Mouse (Mus musculus) thymus, postnatal 25 days (tissue): ENCODE results near the gene P3h4.
A peak's percentile ranks its signal among the peaks of the same experiment; 100 is the strongest.

Source experiments
- DNase-seq: peaks from one replicate; pipeline ENCODE4 v3.0.0; 2022

The P3h4 gene

DNA sequence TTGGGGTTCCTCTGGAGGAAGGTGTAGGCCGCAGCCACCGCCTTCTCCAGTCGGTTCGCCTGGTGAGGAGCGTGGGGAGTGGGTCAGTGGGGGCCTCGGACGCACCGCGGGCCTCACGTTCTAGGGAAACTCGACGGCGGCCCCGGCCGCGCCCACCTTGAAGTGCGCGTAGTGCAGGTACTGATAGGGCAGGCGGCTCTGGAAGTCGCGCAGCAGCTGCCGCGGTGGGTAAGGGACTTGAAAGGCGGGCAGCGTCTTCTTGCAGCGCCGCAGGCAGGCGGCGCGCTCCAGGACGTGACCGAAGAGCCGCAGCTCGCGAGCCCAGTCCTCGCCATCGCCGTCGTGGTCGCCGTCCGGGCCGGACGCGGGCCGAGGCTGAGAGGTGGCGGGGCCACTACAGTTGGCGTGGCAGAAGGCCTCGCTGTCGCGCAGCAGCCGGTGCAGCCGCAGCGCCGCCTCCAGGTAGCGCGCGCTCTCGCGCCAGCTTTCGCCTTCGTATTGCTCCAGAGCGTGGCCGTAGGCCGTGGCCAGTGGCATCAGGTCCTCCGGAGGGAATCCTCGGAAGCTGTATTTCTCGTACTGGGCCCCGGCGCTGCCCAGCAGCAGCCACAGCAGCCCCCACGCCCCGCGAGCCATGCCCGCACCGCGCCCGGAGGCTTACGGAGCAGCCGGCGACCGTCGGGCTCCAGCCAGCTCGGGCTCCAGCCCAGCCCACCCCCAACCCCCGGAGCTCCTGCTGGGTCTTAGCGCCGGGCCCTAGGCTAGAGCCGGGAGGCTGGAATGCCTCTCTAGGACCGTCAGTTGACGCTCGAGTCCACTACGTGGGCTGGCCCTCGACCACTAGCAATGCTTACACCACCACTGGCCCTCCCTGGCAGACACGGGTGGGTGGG lies at the start of gene P3h4:
Gene P3h4, minus strand, starts transcription at position 816 of the 893 bp plus-strand sequence.
- DNase-seq: peak; percentile 78

DNA sequence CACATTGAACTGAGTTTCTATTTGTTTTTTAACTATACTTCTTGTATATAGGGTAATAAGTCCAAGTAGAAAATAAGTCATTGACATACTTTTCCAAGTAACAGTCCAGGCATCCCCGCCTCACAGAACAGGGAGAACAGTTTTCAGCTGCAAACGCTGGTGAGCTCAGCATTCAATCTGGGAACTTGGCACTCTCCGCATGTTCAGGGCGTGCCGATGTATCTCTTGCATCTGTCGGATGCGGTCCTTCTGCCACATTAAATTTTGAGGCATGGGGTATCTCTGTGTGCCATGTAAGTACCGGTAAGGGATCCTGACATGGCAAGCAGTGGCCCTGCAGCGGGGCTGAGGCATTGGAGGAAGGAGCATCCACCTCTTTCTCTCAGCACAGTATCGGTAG lies 48.1 kb upstream of the P3h4 start:
- DNase-seq: no peak

DNA sequence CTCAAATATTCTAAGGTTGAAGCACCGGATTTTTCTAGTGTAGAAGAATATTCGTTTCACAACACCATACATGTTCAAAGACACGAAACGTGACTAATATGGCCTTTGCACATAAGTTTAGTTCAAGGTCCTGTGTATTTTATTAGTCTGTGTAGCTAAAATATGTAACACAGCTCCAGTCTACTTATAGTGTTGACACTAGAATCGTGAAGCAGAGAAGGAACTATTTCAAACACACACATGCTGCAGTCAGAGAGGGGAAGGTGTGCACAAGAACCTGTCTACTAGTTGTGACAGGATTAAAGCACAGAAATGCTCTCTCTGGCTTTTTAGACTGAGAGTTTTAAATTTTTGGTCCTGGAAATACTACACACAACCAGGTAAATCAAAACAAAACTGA lies 43.1 kb upstream of the P3h4 start:
- DNase-seq: no peak

DNA sequence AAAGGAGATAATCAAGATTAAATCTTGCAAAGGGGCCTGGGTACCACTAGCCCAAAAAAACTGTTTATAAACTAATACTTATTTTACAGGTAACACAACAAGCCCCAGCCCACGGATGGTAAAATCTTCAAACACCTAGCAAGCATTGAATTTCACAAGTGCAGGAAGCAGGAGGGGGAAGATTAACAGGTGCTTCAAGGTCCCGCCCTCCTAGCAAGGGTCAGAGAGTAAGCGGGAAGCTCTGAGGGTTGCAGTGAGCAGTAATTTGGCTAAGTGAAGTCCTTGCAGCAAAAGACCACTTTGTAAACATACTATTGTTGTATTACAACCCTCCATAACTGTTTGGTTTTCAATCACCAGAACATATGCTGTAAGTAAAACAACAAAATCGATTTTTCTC lies 42.6 kb upstream of the P3h4 start:
- DNase-seq: no peak

DNA sequence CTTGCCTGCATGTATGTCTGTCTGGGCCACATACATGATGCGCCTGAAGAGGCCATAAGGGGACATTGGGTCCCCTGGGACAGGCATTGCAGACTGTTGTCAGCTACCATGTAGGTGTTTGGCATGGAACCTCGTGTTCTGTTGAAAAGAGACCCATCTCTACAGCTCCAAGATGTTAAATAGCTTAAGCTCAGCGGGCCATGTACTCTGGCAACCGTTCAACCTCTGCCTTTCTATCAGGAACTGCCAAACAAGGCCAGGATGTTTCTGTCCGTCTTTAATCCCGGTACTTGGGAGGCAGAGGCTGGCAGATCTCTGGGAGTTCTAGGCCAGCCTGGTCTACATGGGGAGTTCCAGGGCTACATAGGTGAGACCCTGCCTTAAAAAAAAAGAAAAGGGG lies 28.0 kb upstream of the P3h4 start:
- DNase-seq: no peak

DNA sequence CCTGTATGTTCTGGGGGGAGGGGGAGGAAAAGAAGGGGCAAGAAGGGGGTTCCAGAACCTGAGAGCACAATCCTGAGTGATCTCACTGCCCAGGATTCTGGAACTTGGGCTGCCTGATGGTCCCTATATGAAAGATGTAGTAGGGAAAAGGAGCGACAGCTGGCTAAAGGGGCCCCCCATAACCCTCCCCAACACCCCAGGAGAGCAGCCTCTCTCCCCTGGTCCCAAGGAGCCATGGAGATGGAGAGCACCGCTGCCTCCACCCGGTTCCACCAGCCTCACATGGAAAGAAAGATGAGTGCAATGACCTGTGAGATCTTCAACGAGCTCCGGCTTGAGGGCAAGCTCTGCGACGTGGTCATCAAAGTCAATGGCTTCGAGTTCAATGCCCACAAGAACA lies 27.2 kb upstream of the P3h4 start, which contains the start of the genes Nt5c3b and Klhl10:
Gene Nt5c3b, minus strand, starts transcription at position 12 of the 400 bp plus-strand sequence.
Gene Klhl10, plus strand, starts transcription at position 121 of the 400 bp plus-strand sequence.
- DNase-seq: no peak

DNA sequence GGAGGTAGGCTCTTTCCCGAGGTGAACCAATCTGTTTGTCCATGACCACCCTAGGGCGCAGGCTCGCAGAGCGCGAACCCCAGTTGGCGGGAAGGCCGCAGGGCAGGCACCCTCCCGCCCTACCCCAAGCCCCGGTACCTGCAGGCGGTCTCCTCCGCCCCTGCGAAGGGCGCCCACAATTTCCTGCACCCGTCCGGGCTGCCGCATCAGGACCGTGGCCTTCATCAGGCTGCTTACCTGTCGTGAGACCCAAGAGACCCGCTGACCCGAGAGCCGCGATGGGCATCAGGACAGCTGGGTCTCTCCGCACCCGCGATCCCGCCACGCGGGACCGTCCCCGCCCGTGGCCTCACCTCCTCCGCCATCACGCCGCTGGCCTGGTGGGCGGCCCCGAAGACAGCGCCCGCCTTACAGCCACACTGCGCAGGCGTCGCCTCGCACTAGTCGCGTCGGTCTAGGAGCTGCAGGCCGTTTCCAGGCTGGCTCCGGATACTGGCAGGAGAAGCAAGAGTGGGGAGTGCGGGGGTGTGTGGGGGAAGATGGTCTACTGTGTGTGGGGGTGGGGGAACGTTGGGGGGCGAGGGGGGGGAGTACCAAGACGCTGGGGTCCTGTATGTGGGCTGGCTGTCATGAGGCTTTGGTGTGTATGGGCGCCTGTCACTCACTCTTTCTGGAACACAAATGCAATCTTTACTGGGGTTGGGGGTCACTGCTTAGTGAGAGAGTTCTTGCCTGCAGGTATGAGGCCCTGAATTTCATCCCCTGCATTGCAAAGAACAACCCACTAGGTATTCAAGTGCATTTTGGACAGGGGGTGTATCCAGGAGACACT lies 26.3 kb upstream of the P3h4 start:
- peak; percentile 90 for DNase-seq

DNA sequence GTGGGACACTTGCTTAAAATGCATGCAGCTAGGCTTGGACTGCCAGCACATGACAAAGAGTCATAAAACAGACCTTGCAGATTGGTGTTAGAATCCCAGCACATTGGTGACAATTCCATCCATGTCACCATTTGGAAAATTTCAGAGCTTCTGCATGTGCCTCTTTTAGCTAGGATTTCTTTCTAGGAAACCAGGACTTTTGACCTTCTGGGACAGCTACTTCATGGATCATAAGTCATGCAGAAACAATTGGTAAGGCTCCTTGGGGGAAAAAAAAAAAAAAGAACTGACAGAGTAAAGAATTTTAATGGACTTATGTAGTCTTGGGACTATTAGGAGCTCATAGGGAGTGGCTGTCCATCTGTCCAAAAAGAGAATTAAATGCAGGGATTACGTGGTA lies 23.3 kb upstream of the P3h4 start:
- DNase-seq: no peak

DNA sequence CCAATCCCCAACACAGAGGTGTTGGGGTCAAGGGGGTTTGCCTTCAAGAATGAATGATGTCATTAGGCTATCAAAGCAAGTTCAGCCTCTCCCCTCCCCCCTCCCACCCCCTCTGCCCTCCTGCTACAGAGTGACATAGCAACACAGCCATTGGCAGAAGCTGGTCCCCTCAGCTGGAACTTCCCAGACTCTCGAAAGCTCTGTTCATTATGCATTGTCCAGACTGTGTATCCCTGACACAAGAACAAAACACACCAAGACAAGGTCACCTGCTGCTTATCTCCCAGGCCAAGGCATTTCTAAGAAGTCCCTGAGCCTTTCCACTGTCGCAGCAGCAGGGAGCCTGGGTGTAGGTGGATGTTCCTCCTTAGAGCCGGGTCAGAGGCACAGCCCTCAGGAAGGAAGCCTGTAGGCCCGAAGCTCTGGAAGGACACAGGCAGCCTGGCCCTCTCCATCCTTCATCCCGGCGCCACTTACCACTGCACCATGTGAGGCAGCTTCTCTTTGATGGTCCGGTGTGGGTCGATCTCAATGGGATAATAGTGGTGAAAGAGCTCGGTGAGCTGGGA lies 21.1 kb upstream of the P3h4 start:
- DNase-seq: no peak

DNA sequence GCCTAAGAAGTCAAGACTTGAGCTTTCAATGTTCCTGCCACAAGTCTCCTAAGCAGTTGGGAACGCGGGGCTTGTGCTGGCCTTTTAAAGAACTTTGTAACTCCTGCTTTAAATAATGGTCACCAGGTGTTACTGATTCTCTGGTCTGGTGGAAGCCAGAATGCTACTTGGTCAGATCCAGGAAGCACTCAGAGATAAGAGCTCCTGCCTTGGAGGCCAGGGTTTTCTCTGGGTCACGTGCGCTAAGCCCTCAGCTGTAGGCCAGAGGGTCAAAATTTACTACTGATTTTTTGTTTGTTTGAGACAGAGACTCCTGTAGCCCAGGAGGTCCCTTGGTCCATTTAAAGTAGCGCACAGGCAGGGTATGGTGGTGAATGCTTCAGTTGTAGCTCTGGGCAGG lies 17.4 kb upstream of the P3h4 start:
- no peak for DNase-seq

DNA sequence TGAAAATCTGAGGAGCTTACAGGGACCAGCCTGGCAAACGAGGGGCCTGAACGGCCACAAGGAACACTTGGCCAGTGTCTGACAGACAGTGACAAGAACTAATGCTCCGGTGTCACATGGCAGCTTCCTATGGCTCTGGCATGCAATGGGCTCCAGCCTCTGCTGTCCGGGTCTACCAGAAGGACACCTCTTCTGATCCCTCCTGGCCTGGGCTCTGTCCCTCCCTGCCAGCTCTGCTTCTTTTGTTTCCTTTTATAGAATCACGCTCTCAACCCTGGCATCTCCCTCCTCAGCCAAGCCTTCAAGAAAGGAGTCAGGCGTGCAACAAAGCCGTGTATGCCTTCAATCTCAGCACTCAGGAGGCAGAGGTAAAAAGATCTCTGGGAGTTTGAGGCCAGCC lies 15.4 kb upstream of the P3h4 start:
- DNase-seq: no peak

DNA sequence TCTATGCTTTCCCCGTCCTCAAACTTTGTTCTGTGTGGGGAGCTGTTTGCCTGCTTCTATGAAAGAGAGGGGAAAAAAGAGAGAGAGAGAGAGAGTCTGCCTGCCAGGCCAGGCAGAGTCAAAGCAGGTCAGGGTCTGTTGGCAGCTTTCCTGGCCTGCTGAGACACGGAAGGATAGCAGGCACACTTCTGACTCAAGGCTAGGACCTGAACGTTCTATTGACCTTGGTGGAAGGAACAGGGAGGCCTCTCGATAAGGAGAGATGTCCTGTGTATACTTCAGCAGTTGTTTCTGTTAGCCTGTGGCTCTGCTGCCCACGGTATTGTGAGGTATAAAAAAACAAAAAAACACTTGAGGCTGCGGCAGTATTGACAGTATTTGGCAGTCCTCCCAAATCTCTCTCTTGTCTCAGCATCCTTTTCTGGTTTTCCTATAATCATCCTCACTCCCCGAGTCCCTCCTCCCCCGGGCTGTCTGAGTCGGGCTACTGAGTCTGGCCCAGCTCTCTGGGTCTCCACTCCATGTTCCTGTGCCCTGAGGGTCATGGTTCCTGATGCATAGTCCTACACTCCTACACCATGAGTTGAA lies 14.1 kb upstream of the P3h4 start:
- DNase-seq: no peak

DNA sequence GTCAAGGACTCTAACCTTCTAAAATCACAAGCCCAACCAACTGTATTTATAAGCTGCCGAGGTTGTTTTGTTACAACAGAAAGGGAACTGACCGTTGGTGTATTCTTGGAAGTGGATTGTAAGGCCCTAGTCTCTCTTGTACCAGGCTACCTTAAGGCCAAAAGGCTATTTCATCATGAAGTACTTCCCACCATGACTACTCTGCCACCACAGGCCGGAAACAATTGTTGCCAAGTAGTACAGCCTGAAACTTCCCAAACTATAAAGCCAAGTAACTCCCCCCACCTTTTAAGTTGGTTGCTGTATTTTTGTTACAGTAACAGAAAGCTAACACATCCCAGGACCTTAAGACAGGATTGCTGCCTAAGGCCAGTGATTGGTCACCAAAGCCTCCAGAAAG lies 12.2 kb upstream of the P3h4 start:
- no peak for DNase-seq

DNA sequence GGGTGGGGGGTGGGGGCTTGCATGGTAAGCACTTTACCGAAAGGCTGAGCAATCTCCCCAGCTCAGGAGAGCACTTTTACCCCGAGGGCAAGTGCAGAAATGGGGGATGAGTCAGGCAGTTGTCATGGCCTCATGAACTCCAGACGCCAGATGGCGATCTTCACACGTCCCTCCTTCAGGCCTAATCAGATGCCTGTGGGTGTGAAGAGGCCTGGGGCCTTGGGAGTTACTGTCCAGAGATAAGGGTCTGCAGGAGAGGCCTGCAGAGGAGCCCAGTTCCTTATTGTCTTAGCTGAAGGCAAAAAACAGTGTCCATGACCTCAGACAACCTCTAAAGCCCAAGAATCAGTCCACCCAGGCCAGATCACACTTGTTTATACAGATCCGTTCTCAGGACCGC lies 11.2 kb upstream of the P3h4 start:
- DNase-seq: peak; percentile 75

DNA sequence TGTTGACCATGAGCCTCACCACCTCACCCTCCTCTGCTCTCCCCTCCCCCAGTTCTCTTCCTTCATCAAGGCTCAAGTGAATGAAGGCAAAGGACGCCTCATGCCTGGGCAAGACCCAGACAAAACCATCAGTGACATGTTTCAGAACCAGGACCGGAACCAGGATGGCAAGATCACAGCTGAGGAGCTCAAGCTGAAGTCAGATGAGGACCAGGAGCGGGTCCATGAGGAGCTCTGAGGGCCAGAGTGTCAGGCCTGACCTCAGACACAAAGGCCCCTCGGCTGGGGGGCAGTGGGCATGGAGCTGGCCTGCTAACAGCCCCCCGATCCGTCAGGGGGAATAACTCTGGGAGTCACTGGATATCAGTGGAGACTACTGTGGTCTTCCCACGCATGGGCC lies 9.2 kb upstream of the P3h4 start:
- no peak for DNase-seq

DNA sequence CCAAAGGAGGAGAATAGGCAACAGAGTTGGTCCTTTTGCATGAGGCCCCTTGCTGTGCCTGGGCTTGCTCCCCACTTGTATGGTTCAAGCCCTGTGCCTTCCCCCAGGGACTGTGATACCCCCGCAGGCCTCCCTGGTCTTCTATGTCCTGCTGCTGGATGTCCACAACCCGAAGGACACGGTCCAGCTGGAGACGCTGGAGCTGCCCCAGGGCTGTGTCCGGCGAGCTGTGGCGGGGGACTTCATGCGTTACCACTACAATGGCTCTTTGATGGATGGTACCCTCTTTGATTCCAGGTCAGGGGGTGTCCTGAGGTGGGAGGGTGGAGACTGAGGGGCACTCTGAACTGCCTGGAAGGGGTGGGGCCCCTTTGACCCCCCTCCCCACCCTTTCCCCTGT lies 6.9 kb upstream of the P3h4 start:
- no peak for DNase-seq

DNA sequence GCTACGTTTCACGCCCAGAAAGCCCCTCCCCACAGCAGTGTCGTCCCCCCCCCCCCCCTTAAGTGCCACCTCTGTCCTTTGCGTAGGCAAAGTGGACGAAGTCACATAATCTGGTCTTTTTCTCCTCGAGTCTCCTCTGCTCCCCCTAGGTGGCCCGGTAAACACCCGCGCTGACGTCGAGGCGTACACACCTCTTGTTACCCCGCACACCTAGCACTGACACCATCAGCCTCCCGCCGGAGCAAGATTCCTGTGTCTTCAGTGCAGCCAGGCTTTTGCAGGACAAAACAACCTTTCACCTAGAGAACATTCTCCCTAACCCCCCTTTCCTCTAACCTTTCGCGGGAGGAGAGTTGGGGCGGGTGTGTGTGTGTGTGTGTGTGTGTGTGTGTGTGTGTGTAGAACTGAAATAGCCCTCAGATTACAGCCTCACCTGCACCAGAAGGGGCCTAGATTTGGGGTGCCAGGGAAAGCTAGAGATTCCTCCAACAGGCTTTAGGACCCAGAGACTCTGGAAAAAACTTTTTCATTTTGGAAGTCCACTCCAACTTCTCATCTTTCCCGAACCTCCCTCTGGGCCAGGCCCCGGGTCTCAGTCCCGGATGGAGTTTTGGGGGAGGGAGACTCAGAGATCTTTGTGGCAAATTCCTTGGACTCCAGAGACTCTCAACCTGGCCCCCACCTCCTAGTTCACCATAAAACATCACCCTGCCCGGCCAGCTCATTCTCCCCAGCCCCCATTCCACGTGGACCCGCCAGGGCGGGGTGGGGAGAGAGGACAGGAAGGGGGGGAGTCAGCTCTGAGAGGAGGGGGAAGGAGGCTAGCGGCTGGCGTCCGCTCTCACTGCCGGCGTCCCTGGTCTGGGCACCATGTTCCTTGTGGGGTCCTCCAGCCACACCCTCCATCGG lies 532 bp upstream of the P3h4 start, which contains the start of gene Fkbp10:
Gene Fkbp10, plus strand, starts transcription at position 784 of the 909 bp plus-strand sequence.
- DNase-seq: no peak

DNA sequence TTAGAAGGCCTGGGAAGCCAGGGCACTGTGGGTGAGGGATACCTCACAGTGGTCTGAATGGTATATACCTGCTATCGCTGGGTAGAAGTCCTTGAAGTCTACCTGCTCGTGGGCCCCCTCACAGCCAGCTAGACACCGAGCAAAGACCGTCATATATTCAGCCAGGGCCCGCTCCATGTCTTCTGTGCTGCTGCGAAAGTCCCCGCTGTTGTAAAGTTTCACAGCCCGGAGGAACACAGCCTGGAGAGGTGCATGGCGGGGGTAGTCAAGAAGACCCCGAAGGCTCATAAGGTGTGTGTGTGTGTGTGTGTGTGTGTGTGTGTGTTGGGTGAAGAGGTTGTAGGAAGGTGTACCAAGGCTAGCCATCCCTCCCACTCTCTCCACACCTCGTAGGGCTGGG lies 1.1 kb downstream of the P3h4 start:
- no peak for DNase-seq

DNA sequence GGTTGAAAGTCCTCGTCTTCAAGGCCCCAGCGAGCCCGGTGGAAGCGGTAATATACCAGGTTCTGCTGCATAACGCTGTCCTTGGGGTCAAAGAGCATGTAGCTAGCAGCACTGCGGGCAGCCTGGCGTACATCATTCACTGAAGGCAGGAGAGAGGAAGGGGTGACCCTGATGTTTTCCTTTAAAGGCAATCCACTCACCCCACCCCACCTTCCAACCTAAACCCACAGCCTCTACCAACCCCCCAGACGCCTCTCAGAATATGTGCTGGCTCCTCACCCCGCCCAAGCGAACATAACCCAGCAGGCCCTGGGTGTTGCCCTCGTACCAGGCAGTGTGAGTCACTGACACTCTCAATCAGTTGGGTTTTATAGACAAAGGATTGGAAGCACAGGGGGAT lies 2.9 kb downstream of the P3h4 start:
- no peak for DNase-seq

DNA sequence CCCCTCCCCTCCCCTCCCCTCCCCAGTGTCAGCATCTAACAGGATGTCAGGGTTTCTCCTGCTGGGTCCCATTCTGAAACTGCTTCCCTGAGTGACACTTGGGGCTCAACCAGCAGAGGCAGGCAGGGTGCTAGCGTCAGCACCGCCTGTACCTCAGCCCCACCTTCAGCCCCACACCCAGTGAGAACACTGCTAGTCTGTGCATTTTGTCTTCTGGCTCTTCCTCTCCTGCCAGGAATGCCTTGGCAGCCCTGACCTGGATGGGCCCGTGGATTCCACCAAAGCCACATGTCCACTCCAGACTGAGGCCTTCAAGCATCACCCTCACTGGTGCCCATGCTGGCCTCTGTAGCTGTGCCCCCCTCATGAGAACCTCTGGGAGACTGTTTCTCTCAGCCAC lies 5.0 kb downstream of the P3h4 start:
- peak; percentile 61 for DNase-seq

DNA sequence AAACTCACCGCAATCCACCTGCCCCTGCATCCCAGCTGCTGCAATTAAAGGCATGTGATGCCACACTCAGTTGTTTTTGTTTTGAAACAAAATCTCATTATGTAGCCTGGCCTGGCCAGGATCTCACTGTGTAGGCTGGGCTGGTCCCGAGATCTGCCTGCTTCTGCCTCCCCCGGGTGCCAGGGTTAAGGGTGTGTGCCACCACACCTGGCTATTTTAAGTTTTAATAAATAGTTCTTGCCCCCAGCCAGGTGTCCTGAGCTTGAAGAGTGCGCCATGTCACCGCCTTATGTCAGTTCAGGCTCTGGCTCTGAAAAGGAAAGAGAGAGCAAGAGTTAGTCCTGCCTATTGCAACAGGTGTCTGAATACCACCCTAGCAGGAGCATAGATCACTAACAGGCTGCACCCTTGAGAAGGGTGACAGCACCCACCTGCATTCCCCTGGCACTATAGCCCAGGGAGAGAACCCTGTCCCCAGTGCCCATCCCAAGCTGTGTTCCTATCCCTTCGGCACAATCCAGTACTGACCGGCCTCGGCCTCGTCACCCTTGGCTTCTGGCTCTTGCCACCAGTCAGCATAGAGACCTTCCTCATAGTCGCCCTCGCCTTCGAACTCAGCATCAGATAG lies 5.7 kb downstream of the P3h4 start:
- DNase-seq: peak; percentile 62
